Mouse (Mus musculus) neural tube, embryonic 12.5 days (tissue): Measurements from ENCODE around the gene Frmpd2. TPM values are rescaled to one million over a fixed set of nuclear protein-coding genes. Genes with fewer than 3 reads are reported as not detected.
"Not testable (repeated sequence)": the region's sequence is repeated elsewhere in the genome, so short reads cannot be mapped to it uniquely, and the experiment has no call there.

ENCODE experiments used
- ATAC-seq: fragments of 200-750 bp; cut with Nextera tagmentation; 2 replicates; pipeline ENCODE4 v1.8.0; 2017; ENCODE audit warnings: low read depth, mild to moderate bottlenecking, moderate TSS enrichment, moderate library complexity; ENCODE audit not compliant: low FRiP score
- H3K27ac ChIP-seq: fragments of 300-500 bp; sonication (generic); 2 replicates; pipeline ENCODE4 v1.5.1; 2016
- H3K27me3 ChIP-seq: fragments of 300-500 bp; sonication (generic); replicated peaks from 2 replicates; pipeline ENCODE4 v1.6.1; 2016; ENCODE audit warnings: mild to moderate bottlenecking
- H3K36me3 ChIP-seq: fragments of 300-500 bp; sonication (generic); 2 replicates; pipeline ENCODE4 v1.6.1; 2016; ENCODE audit warnings: mild to moderate bottlenecking
- H3K4me1 ChIP-seq: fragments of 300-500 bp; sonication (generic); 2 replicates; pipeline ENCODE4 v1.6.1; 2016
- H3K4me2 ChIP-seq: fragments of 300-500 bp; sonication (generic); replicated peaks from 2 replicates; pipeline ENCODE4 v1.6.1; 2016; ENCODE audit warnings: mild to moderate bottlenecking
- H3K4me3 ChIP-seq: fragments of 300-500 bp; sonication (generic); 2 replicates; pipeline ENCODE4 v1.5.1; 2016
- H3K9ac ChIP-seq: fragments of 300-500 bp; sonication (generic); 2 replicates; pipeline ENCODE4 v1.6.1; 2016; ENCODE audit warnings: mild to moderate bottlenecking
- H3K9me3 ChIP-seq: fragments of 300-500 bp; sonication (generic); 2 replicates; pipeline ENCODE4 v1.6.1; 2016; ENCODE audit warnings: mild to moderate bottlenecking
- WGBS: fragments of 180-500 bp; shearing (Covaris S2); methylation state at CpG from one replicate; pipeline ENCODE4 v1.1.7; 2016; 5-methylcytosine and 5-hydroxymethylcytosine counted together
- polyA plus RNA-seq: library from polyadenylated mRNA; unstranded; fragments of >200 nt; fragmentation: Nextera tagmentation; extraction: Ambion mirVana; gene quantifications from 2 replicates; pipeline ENCODE4 v1.2.1, GENCODE M21; 2016

Gene Frmpd2
- polyA plus RNA-seq = not detected in 2 replicates

DNA sequence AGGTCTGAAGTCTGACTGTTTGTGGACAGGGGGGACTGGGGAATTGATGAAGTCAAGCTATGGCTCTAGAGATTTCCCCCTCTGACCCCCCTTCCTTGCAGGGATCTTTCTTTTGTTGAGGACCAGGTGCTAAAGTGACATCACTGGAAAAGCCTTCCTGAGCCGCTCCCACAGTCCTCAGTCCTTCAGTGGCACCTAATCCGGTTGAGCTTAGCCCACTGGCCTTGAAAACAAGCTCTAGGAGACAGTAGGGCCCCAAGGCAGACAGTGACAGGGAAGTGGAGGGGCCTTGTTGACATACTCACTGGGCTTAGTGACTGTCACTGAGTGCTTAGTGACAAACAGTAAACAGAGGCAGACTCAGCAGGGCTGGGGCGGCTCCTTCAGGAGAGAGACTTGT lies at the start of gene Frmpd2:
Frmpd2 (plus strand) TSS at position 366 of the 400 bp plus-strand sequence.
- no peaks in the 10 kb centered on the region for H3K27me3 ChIP-seq
- no peaks in the 10 kb centered on the region for H3K4me1 ChIP-seq
- WGBS = 47% methylated on average over 3 of the region's 3 CpGs
- no peaks in the 10 kb centered on the region for H3K9me3 ChIP-seq
- no peak within 1 kb of the TSS for H3K9ac ChIP-seq
- no peak within 1 kb of the TSS for H3K27ac ChIP-seq
- no peak within 1 kb of the TSS for H3K4me2 ChIP-seq
- ATAC-seq = no peak
- no peaks in the 10 kb centered on the region for H3K36me3 ChIP-seq
- H3K4me3 ChIP-seq = no peak within 1 kb of the TSS

DNA sequence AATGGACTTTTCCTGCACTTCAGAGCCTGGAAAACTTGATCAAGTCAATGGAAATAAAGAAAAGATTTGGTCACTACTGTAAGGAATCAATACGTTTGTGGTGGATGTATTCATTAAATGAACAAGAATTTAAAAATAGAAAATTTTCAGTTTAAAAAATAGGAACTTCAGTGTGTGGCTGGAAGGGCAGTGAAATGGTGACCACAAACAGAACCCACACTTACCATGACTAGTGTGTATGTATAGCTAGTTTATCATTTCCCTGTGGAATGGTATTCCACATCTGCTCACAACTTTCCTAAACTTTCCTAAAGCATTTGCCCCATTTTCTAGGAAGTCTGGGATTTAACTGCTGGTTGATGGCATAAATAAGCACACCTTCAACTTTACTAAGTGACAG lies 48.5 kb upstream of the Frmpd2 start:
- ATAC-seq = no peak
- no peaks in the 10 kb centered on the region for H3K4me1 ChIP-seq
- 93% methylated on average over 1 of the region's 1 CpGs for WGBS
- no peak overlapping the region for H3K27ac ChIP-seq
- no peak overlapping the region for H3K4me3 ChIP-seq
- no peak overlapping the region for H3K9ac ChIP-seq
- no peaks in the 10 kb centered on the region for H3K9me3 ChIP-seq
- H3K4me2 ChIP-seq = no peak overlapping the region
- H3K36me3 ChIP-seq = no peaks in the 10 kb centered on the region
- H3K27me3 ChIP-seq = no peaks in the 10 kb centered on the region

GRCm38 (mm10) chr14:33424124-33424523 lies 47.4 kb upstream of the Frmpd2 start:
- no peaks in the 10 kb centered on the region for H3K9me3 ChIP-seq
- H3K36me3 ChIP-seq = no peaks in the 10 kb centered on the region
- no peaks in the 10 kb centered on the region for H3K4me1 ChIP-seq
- H3K4me3 ChIP-seq = no peak overlapping the region
- H3K27me3 ChIP-seq = no peaks in the 10 kb centered on the region
- no peak for ATAC-seq
- no peak overlapping the region for H3K27ac ChIP-seq
- H3K4me2 ChIP-seq = no peak overlapping the region
- no peak overlapping the region for H3K9ac ChIP-seq

- not testable (repeated sequence) for H3K27me3 ChIP-seq, H3K27ac ChIP-seq, H3K9ac ChIP-seq, H3K4me3 ChIP-seq, H3K4me1 ChIP-seq, H3K36me3 ChIP-seq, H3K4me2 ChIP-seq, ATAC-seq
- WGBS = 81% methylated on average over 4 of the region's 4 CpGs
- peaks cover 14% of the 10 kb centered on the region; the same call in 1 of the 2 replicates for H3K9me3 ChIP-seq
These were observed 39.0 kb upstream of the Frmpd2 start for GRCm38 (mm10) chr14:33432485-33432884.

GRCm38 (mm10) chr14:33443780-33444179 lies 27.7 kb upstream of the Frmpd2 start:
- Histone ChIP-seq H3K9me3 (no peaks in the 10 kb centered on the region), H3K36me3 (no peaks in the 10 kb centered on the region), H3K4me1 (peaks cover 11% of the 10 kb centered on the region), H3K4me2 (no peak overlapping the region), H3K9ac (no peak overlapping the region), H3K27me3 (peaks cover 6% of the 10 kb centered on the region), H3K27ac (no peak overlapping the region), H3K4me3 (no peak overlapping the region)
- no peak for ATAC-seq
- WGBS = 88% methylated on average over 2 of the region's 2 CpGs

GRCm38 (mm10) chr14:33445962-33446361 lies 25.5 kb upstream of the Frmpd2 start:
- H3K4me3 ChIP-seq = peak overlapping the region; percentile 84
- no peak for ATAC-seq
- H3K27me3 ChIP-seq = peaks cover 17% of the 10 kb centered on the region
- peak overlapping the region; percentile 89; the same call in 1 of the 2 replicates for H3K27ac ChIP-seq
- H3K4me1 ChIP-seq = peaks cover 11% of the 10 kb centered on the region
- H3K9ac ChIP-seq = peak overlapping the region; percentile 94
- peak overlapping the region; percentile 64 for H3K4me2 ChIP-seq
- 42% methylated on average over 3 of the region's 3 CpGs for WGBS
- no peaks in the 10 kb centered on the region for H3K9me3 ChIP-seq
- no peaks in the 10 kb centered on the region for H3K36me3 ChIP-seq

- Histone ChIP-seq H3K4me1 (peaks cover 11% of the 10 kb centered on the region), H3K9me3 (no peaks in the 10 kb centered on the region), H3K4me3 (peak overlapping the region; percentile 84), H3K27ac (peak overlapping the region; percentile 89), H3K4me2 (peak overlapping the region; percentile 64), H3K27me3 (peaks cover 17% of the 10 kb centered on the region), H3K9ac (peak overlapping the region; percentile 94), H3K36me3 (no peaks in the 10 kb centered on the region)
- WGBS = under 1% methylated on average over 72 of the region's 72 CpGs
- ATAC-seq = peak; percentile 67
These were observed 24.9 kb upstream of the Frmpd2 start for GRCm38 (mm10) chr14:33446561-33447023.

DNA sequence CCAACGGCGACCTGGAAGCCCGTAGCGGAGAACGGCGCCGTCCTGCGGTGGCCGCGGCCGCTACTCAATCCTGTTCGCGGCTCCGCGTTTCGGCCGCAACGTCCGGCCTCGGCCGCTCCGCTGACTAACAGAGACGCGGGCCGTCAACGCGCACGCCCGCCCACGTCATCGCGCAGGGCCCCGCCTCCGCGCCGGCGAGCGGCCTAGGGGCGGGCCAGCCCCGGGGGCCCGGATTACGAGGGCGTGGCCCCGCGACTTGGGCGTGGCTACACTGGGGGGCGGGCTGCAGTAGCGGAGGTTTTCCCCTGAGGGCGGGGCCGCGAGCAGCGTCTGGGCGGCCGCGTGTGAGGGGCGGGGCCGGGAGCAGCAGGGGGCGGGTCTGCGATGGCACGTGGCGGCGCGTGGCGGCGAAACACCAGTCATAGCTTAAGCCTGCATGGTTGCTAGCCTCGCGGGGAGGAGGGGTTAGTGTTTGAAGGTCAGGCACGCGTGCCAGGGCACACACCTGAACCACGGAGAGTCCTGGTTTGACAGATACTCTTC lies 24.4 kb upstream of the Frmpd2 start, which contains the start of gene Mapk8:
Mapk8 (minus strand) TSS at position 132 of the 543 bp plus-strand sequence.
- WGBS = under 1% methylated on average over 70 of the region's 70 CpGs
- Histone ChIP-seq H3K9ac (peak within 1 kb of the TSS; percentile 94), H3K27me3 (peaks cover 17% of the 10 kb centered on the region), H3K4me3 (peak within 1 kb of the TSS; percentile 84), H3K36me3 (no peaks in the 10 kb centered on the region), H3K27ac (peak within 1 kb of the TSS; percentile 89), H3K4me1 (peaks cover 11% of the 10 kb centered on the region), H3K4me2 (peak within 1 kb of the TSS; percentile 64), H3K9me3 (no peaks in the 10 kb centered on the region)
- ATAC-seq = peak; percentile 97

DNA sequence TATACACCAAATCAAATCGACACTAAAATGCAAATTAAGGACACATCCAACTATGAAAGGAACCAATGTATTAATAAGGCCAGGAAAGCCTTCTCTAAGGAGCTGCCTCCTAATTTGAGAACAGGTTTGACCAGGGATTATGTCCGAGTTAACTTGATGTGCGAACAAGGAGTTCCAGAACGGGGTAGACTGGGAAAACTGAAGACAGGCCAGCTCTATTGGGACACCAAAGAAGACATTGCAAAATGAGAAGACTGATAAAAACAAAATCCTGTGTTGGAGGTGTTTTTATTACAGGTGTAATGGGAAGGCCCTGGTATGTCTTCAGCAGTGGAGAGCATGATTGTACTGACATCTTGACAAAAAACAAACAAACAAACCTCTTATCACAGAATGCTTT lies 23.2 kb upstream of the Frmpd2 start:
- H3K4me1 ChIP-seq = peaks cover 11% of the 10 kb centered on the region
- WGBS = 92% methylated on average over 4 of the region's 4 CpGs
- H3K27me3 ChIP-seq = peaks cover 17% of the 10 kb centered on the region
- no peak for ATAC-seq
- H3K4me2 ChIP-seq = no peak overlapping the region
- H3K36me3 ChIP-seq = no peaks in the 10 kb centered on the region
- H3K9me3 ChIP-seq = no peaks in the 10 kb centered on the region
- no peak overlapping the region for H3K27ac ChIP-seq
- no peak overlapping the region for H3K9ac ChIP-seq
- no peak overlapping the region for H3K4me3 ChIP-seq

DNA sequence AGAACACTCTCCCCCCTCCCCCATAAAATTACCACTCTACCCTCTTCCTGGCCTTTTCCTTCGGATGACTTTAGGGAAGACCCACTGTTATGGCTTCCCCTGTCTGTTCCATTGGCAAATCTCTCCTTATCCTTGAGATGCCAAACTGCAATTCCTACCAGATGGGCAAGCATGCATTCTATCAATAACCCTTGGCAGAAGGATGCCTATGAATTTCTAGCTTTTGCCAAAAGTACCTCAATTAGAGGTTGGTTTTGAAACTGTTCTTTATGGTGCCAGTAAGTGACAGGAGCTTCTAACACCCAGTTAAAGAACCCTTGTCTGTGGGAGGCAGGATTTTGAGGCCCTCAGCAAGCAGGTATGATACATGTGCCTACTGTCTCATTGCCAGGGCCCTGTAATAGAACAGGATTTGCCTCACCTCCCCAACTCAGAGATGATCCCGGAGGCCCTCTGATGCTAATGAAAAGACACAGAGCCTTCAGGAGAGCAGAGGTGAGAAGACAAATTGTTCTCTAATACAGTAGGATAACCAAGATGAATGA lies 22.1 kb upstream of the Frmpd2 start:
- Histone ChIP-seq H3K36me3 (no peaks in the 10 kb centered on the region), H3K9ac (no peak overlapping the region), H3K4me3 (no peak overlapping the region), H3K4me1 (peaks cover 11% of the 10 kb centered on the region), H3K9me3 (no peaks in the 10 kb centered on the region), H3K27ac (no peak overlapping the region), H3K4me2 (no peak overlapping the region), H3K27me3 (peaks cover 17% of the 10 kb centered on the region)
- ATAC-seq = no peak
- WGBS = 86% methylated on average over 2 of the region's 2 CpGs

DNA sequence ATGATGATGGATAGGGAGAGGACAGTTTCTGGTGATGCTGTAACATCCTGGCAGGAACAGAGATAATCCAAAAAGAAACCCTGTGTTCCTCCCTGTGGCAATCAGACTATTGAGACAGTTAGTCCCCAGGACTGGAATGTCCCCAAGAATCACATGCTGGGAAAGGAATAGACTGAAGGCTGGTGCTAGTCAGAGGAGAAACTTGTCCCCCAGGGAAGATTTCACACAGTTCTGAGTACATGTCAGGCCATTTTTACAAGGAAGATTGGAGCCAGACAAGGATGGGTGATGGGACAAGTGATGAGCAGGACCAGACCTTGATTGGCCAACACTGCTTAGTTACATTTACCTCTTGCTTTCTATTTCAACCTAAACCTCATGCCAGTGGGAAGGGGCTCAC lies 21.2 kb upstream of the Frmpd2 start:
- no peaks in the 10 kb centered on the region for H3K36me3 ChIP-seq
- H3K27me3 ChIP-seq = peaks cover 17% of the 10 kb centered on the region
- no peak overlapping the region for H3K27ac ChIP-seq
- H3K4me1 ChIP-seq = peaks cover 8% of the 10 kb centered on the region
- no peak for ATAC-seq
- no peak overlapping the region for H3K4me2 ChIP-seq
- H3K9me3 ChIP-seq = no peaks in the 10 kb centered on the region
- no peak overlapping the region for H3K9ac ChIP-seq
- H3K4me3 ChIP-seq = no peak overlapping the region

DNA sequence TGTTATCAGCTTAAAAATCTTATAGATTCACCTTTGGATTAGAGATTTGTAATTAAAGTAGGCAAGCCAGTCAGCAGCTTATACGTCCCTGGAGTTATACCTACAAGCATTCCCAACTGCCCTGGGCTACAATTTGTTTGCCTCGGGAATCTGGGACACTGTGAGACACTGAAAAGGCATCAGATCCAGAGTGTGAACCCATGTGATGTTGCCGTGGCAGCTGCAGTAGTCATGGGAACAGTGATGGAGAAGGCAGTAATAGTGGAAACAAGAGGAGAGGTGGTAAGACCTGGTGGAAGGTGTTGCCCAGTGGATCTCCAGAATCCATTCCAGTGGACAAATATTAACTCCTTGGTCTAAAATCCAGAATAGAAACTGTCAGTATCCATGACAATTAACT lies 7.8 kb upstream of the Frmpd2 start:
- no peak for ATAC-seq
- Histone ChIP-seq H3K27ac (no peak overlapping the region), H3K4me2 (no peak overlapping the region), H3K4me3 (no peak overlapping the region), H3K36me3 (no peaks in the 10 kb centered on the region), H3K4me1 (no peaks in the 10 kb centered on the region), H3K27me3 (no peaks in the 10 kb centered on the region), H3K9me3 (no peaks in the 10 kb centered on the region), H3K9ac (no peak overlapping the region)
- 74% methylated on average over 3 of the region's 3 CpGs for WGBS

DNA sequence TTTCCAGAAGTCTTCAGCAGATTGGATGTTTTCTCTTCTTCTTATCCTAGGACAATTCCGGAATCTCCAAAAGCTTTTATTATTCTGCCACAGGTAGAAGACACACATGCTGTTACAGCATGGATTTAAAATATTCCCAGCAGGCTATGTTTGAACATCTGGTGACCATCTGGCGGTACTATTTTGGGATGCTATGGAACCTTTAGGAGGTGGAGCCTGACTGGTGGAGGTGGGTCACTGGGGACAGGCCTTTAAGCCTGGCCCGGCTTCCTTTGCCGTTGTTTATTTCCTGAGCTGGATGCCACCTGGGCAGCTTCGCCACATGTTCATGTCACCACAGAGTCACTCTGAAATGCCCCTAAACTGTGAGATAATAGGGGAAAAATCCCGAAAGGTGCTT lies 3.7 kb upstream of the Frmpd2 start:
- 71% methylated on average over 6 of the region's 6 CpGs for WGBS
- ATAC-seq = no peak
- no peak overlapping the region for H3K27ac ChIP-seq
- H3K4me1 ChIP-seq = no peaks in the 10 kb centered on the region
- H3K27me3 ChIP-seq = no peaks in the 10 kb centered on the region
- no peaks in the 10 kb centered on the region for H3K36me3 ChIP-seq
- no peak overlapping the region for H3K4me2 ChIP-seq
- no peak overlapping the region for H3K9ac ChIP-seq
- H3K4me3 ChIP-seq = no peak overlapping the region
- H3K9me3 ChIP-seq = no peaks in the 10 kb centered on the region
